ENCODE assay signal across 8 mouse cellular contexts in the genomic region with DNA sequence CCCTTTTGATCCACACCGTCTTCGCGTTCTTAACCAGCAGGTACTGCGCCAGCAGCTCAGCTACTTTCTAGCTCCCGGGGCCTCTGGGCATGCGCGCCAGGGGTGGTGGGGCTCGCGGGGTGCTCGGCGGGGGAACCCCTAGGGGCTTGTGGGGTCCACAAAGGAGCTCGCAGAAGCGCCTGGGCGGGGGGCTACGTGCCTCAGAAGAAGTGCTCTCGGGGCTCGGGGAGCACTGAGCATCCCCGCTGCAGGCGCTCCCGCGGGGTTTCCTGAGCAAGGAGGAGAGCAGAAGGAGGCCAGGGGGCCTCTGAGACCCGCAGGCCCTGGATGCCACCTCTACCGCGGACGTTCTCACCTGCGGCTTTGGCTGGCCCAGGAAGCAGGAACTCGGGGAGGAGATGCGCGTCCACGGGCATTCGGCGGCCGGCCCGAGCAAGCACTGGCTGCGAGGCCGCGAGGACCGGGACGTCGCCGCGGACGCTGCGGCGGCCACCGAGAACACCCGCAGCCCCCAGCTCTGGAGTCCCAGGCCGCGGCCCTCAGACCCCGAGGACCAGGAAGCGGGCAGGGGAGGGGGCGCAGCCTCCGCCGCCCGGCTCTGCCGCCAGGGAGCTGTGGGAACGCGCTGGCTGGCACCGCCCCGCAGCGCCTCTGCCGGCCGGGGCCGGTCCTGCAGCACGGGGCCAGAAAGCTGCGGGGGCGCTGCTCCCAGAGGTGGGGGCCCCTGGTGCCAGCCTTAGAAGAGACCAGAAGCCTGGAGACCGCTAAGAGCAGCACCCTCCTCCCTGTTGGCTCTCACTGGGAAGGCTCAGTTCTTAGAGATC. TPM values are rescaled to one million over a fixed set of nuclear protein-coding genes. Genes with fewer than 3 reads are reported as not detected.
DNase-seq lines count a peak whose midpoint lies in the region; ATAC-seq and TF ChIP-seq lines count a peak whose summit lies in the region.

No protein-coding gene starts in this region.

- no peaks in the 10 kb centered on the region for H3K9me3 ChIP-seq in embryonic facial prominence, embryonic 10.5 days
- no peaks in the 10 kb centered on the region for H3K9me3 ChIP-seq in lung, embryonic 15.5 days

- H3K27ac ChIP-seq in embryonic facial prominence, embryonic 10.5 days (replicated peaks), result peak overlapping the region; percentile 82
- H3K27ac ChIP-seq in layer of hippocampus, adult 2 months, result peak overlapping the region; percentile 94
- no peak overlapping the region for H3K27ac ChIP-seq in lung, embryonic 15.5 days

- 0 out of 2 replicates have a peak, but pooled peaks cover 3% of the 10 kb centered on the region for H3K4me1 ChIP-seq in embryonic facial prominence, embryonic 10.5 days
- no peaks in the 10 kb centered on the region for H3K4me1 ChIP-seq in lung, embryonic 15.5 days

- DNase-seq in B cell, adult 2 months, result peak; percentile 8 to 12
- peak; percentile 62 for DNase-seq in adrenal gland, postnatal 10 days
- DNase-seq in embryonic facial prominence, embryonic 10.5 days (ENCODE audit: low spot score), result peak; percentile 78
- peak; percentile 15 to 47 for DNase-seq in heart, postnatal 10 days
- DNase-seq in layer of hippocampus, adult 2 months (ENCODE audit: low spot score in 2 of 2), result peak; percentile 27 to 70
- DNase-seq in retina, postnatal 7 days (ENCODE audit: low read depth, low spot score), result peak; percentile 36
- no peak for DNase-seq in T-cell, adult 2 months (ENCODE audit: low spot score)

- intact Hi-C loops in heart, postnatal 10 days (cut with DNase I), result no loop called here

- H3K4me3 ChIP-seq in embryonic facial prominence, embryonic 10.5 days, result peak overlapping the region; percentile 69
- H3K4me3 ChIP-seq in layer of hippocampus, adult 2 months, result peak overlapping the region; percentile 71
- H3K4me3 ChIP-seq in lung, embryonic 15.5 days, result peak overlapping the region; percentile 52

- peak; percentile 89 for TF ChIP-seq CTCF in layer of hippocampus, adult 2 months (conservative IDR thresholded peaks at IDR 0.05)

- ATAC-seq in lung, embryonic 15.5 days (ENCODE audit: borderline replicate concordance, extremely low read depth, low FRiP score, low TSS enrichment), result peak; percentile 69; the same call in 1 of the 2 replicates

- peak overlapping the region; percentile 85 for H3K4me2 ChIP-seq in lung, embryonic 15.5 days

- H3K36me3 ChIP-seq in embryonic facial prominence, embryonic 10.5 days (replicated peaks), result no peaks in the 10 kb centered on the region
- no peaks in the 10 kb centered on the region for H3K36me3 ChIP-seq in lung, embryonic 15.5 days

- 17% methylated on average over 66 of the region's 68 CpGs for WGBS in embryonic facial prominence, embryonic 10.5 days
- WGBS in lung, embryonic 15.5 days, result 15% methylated on average over 57 of the region's 68 CpGs

- H3K9ac ChIP-seq in lung, embryonic 15.5 days, result peak overlapping the region; percentile 34

- peaks cover 64% of the 10 kb centered on the region for H3K27me3 ChIP-seq in embryonic facial prominence, embryonic 10.5 days (replicated peaks; ENCODE audit: low read depth, poor library complexity, severe bottlenecking)
- peaks cover 22% of the 10 kb centered on the region; the same call in 1 of the 2 replicates for H3K27me3 ChIP-seq in lung, embryonic 15.5 days

RNA-seq across cellular contexts. Expression of a gene that starts 5.6 kb away (rescaled TPM):
- total RNA-seq in adrenal gland, postnatal 10 days (2021), result not detected
- not detected in 2 replicates for polyA plus RNA-seq in embryonic facial prominence, embryonic 10.5 days (2016; fragmentation: Nextera tagmentation; extraction: Ambion mirVana)
- total RNA-seq in heart, postnatal 10 days (2021), result not detected
- not detected for total RNA-seq in layer of hippocampus, adult 2 months (2021)
- polyA plus RNA-seq in lung, embryonic 15.5 days (2015; fragmentation: Nextera tagmentation; extraction: Ambion mirVana), result not detected in 2 replicates

RNA-seq across cellular contexts. Expression of a gene that starts 25.1 kb away (rescaled TPM):
- total RNA-seq in adrenal gland, postnatal 10 days (2021), result not detected
- polyA plus RNA-seq in embryonic facial prominence, embryonic 10.5 days (2016; fragmentation: Nextera tagmentation; extraction: Ambion mirVana), result not detected in 2 replicates
- total RNA-seq in heart, postnatal 10 days (2021), result not detected
- not detected for total RNA-seq in layer of hippocampus, adult 2 months (2021)
- not detected in 2 replicates for polyA plus RNA-seq in lung, embryonic 15.5 days (2015; fragmentation: Nextera tagmentation; extraction: Ambion mirVana)

RNA-seq across cellular contexts. Expression of a gene that starts 25.3 kb away (rescaled TPM):
- under 1 TPM in 1 of 2 experiments, not detected in 1; 0.30 TPM for total RNA-seq in adrenal gland, postnatal 10 days (2021)
- 0.39 and 0.43 TPM in 2 replicates for polyA plus RNA-seq in embryonic facial prominence, embryonic 10.5 days (2016; fragmentation: Nextera tagmentation; extraction: Ambion mirVana)
- under 1 TPM in 1 of 2 experiments, not detected in 1; 0.34 TPM for total RNA-seq in heart, postnatal 10 days (2021)
- total RNA-seq in layer of hippocampus, adult 2 months (2021), result 1 to 10 TPM; 5.6 to 6.6 TPM
- polyA plus RNA-seq in lung, embryonic 15.5 days (2015; fragmentation: Nextera tagmentation; extraction: Ambion mirVana), result 0.56 and 0.77 TPM in 2 replicates

Comparison
In these comparisons a context has a peak if more than half of its experiments do, and no peak if none do; other contexts are left out.
1. RNA of a gene that starts 25.3 kb away (total RNA-seq): 5.6 to 6.6 TPM in layer of hippocampus, adult 2 months; 0.34 TPM in heart, postnatal 10 days and 0.30 TPM in adrenal gland, postnatal 10 days; every median in the first group is over 4 times any median in the second.
2. Peak in every context shown above with its lines, with median percentiles within 50 percentile points of each other: H3K4me3 ChIP-seq.